Mouse (Mus musculus) stomach, postnatal 0 days (tissue): ENCODE results near the gene Gpr65. TPM values are rescaled to one million over a fixed set of nuclear protein-coding genes. Genes with fewer than 3 reads are reported as not detected.

Experiments used
- ATAC-seq: fragments of 200-750 bp; cut with Nextera tagmentation; 2 replicates; pipeline ENCODE4 v1.8.0; 2017; ENCODE audit not compliant: low FRiP score, low TSS enrichment
- DNase-seq: peaks from one replicate; pipeline ENCODE4 v3.0.0-alpha.2; 2016; ENCODE audit warnings: low spot score
- H3K27ac ChIP-seq: fragments of 300-500 bp; sonication (generic); replicated peaks from 2 replicates; pipeline ENCODE4 v1.5.1; 2014; ENCODE audit warnings: mild to moderate bottlenecking, control low read depth
- H3K27me3 ChIP-seq: fragments of 300-500 bp; sonication (generic); 2 replicates; pipeline ENCODE4 v1.6.1; 2014; ENCODE audit warnings: low read length; ENCODE audit not compliant: control insufficient read depth, insufficient read depth
- H3K36me3 ChIP-seq: fragments of 300-500 bp; sonication (generic); 2 replicates; pipeline ENCODE4 v1.6.1; 2014; ENCODE audit warnings: low read length, mixed read lengths; ENCODE audit not compliant: control insufficient read depth, insufficient read depth
- H3K4me1 ChIP-seq: fragments of 300-500 bp; sonication (generic); replicated peaks from 2 replicates; pipeline ENCODE4 v1.6.1; 2014; ENCODE audit warnings: antibody characterized with exemption; ENCODE audit not compliant: control insufficient read depth, insufficient read depth
- H3K4me2 ChIP-seq: fragments of 300-500 bp; sonication (generic); replicated peaks from 2 replicates; pipeline ENCODE4 v1.6.1; 2014; ENCODE audit warnings: low read depth, mild to moderate bottlenecking, control low read depth, moderate library complexity
- H3K4me3 ChIP-seq: fragments of 300-500 bp; sonication (generic); 2 replicates; pipeline ENCODE4 v1.5.1; 2014; ENCODE audit warnings: low read depth, low read length, control low read depth
- H3K9ac ChIP-seq: fragments of 300-500 bp; sonication (generic); 2 replicates; pipeline ENCODE4 v1.6.1; 2014; ENCODE audit warnings: mild to moderate bottlenecking, low read length, control low read depth, mixed read lengths
- H3K9me3 ChIP-seq: fragments of 300-500 bp; sonication (generic); 2 replicates; pipeline ENCODE4 v1.6.1; 2016; ENCODE audit warnings: low read length; ENCODE audit not compliant: control insufficient read depth
- CTCF ChIP-seq: IDR thresholded peaks from 2 replicates; pipeline ENCODE4 v1.5.1; 2016; ENCODE audit warnings: antibody characterized with exemption, low read depth, mild to moderate bottlenecking, moderate library complexity
- EP300 ChIP-seq: optimal IDR thresholded peaks from 2 replicates; pipeline ENCODE3; 2016; ENCODE audit warnings: antibody characterized with exemption
- WGBS: fragments of 180-500 bp; shearing (Covaris S2); extraction: QIAGEN DNeasy Blood & Tissue Kit; methylation state at CpG from one replicate; pipeline ENCODE4 v1.1.7; 2014; 5-methylcytosine and 5-hydroxymethylcytosine counted together
- polyA plus RNA-seq: library from polyadenylated mRNA; unstranded; fragments of >200 nt; fragmentation: Nextera tagmentation; extraction: Ambion mirVana; gene quantifications from 2 replicates; pipeline ENCODE4 v1.2.1, GENCODE M21; 2015

Gene Gpr65
- polyA plus RNA-seq, 1 experiment from 2014 or later = 2.0 TPM

DNA sequence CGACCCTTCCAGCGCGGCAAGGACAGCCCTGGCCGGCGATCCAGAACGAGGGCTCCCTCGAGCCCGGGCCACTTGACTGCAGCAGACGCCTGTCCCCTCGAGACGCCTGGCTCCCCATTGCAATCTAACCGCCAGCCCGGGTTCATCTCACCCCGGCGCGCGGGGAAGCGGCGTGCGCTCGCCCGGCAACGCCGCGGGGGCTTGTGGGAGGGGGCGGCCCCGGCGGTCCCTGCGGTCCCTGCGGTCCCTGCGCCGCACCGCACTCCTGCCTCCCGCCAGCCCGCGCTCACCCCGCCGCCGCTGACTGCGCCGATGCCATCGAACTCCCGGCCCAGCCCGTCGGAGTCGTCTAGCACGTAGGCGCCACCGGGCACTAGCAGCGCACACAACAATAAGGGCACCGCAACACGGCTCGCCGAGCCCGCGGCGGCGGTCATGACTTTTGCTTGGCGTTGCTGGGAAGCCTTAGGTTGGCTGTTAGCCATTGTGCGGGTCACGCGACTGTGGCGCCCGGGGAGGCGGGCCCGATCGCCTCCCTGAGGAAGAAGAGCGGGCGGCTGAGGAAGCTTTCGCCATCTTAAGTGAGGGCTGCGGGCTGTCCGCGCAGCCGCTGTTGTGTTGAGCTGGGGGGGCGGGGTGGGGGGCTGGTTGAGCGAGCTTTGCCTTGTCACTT lies 9.5 kb upstream of the Gpr65 start, which contains the start of gene Galc:
TSS of gene Galc (minus strand) at position 615 of the 673 bp plus-strand sequence.
- no peaks in the 10 kb centered on the region for H3K9me3 ChIP-seq
- ATAC-seq (peak; percentile 94), DNase-seq (peak; percentile 86)
- peak within 1 kb of the TSS; percentile 86 for H3K27ac ChIP-seq
- peak within 1 kb of the TSS; percentile 78 for H3K4me2 ChIP-seq
- TF ChIP-seq EP300 (no peak), CTCF (no peak)
- H3K36me3 ChIP-seq = no peaks in the 10 kb centered on the region; the same call in 1 of the 2 replicates
- no peaks in the 10 kb centered on the region for H3K27me3 ChIP-seq
- under 1% methylated on average over 67 of the region's 76 CpGs for WGBS
- no peaks in the 10 kb centered on the region for H3K4me1 ChIP-seq
- H3K9ac ChIP-seq = peak within 1 kb of the TSS; percentile 94
- peak within 1 kb of the TSS; percentile 89 for H3K4me3 ChIP-seq

DNA sequence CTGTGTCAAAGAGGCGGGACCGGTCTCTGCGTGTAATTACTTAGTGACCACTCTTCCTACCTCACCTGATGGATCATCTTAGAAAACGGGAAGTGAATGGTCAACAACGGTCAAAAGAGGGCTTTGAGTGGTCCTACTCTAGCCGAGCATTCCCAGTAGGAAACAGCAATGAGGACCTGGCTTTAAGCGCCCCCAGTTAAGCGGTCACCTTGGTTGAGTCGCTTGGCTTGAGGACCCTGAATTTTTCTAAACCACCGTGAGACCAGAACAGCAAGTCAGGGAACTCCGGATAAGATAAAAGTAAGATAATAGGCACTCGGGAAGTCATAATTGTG lies 8.9 kb upstream of the Gpr65 start:
- Histone ChIP-seq H3K9me3 (no peaks in the 10 kb centered on the region), H3K9ac (peak overlapping the region; percentile 94; the same call in 1 of the 2 replicates), H3K27me3 (no peaks in the 10 kb centered on the region), H3K36me3 (no peaks in the 10 kb centered on the region; the same call in 1 of the 2 replicates), H3K4me2 (peak overlapping the region; percentile 78), H3K4me1 (no peaks in the 10 kb centered on the region), H3K27ac (0 out of 2 replicates have a peak overlapping the region, but pooled peaks have one; percentile 5), H3K4me3 (peak overlapping the region; percentile 89)
- DNase-seq (no peak), ATAC-seq (no peak)
- no peak for TF ChIP-seq CTCF
- no peak for TF ChIP-seq EP300
- WGBS = 1% methylated on average over 12 of the region's 12 CpGs

GRCm38 (mm10) chr12:98265697-98266096 lies 2.7 kb upstream of the Gpr65 start:
- WGBS = 82% methylated on average over 9 of the region's 9 CpGs
- Histone ChIP-seq H3K9ac (no peak overlapping the region), H3K4me2 (no peak overlapping the region), H3K9me3 (no peaks in the 10 kb centered on the region), H3K27ac (no peak overlapping the region), H3K4me3 (no peak overlapping the region), H3K27me3 (no peaks in the 10 kb centered on the region), H3K4me1 (no peaks in the 10 kb centered on the region), H3K36me3 (no peaks in the 10 kb centered on the region)
- no peak for DNase-seq
- no peak for ATAC-seq
- TF ChIP-seq CTCF (no peak), EP300 (no peak)

- Histone ChIP-seq H3K4me1 (no peaks in the 10 kb centered on the region), H3K27ac (no peak overlapping the region), H3K4me2 (peak overlapping the region; percentile 50), H3K36me3 (no peaks in the 10 kb centered on the region), H3K27me3 (no peaks in the 10 kb centered on the region), H3K4me3 (peak overlapping the region; percentile 17; the same call in 1 of the 2 replicates), H3K9me3 (no peaks in the 10 kb centered on the region), H3K9ac (no peak overlapping the region)
- 33% methylated on average over 17 of the region's 17 CpGs for WGBS
- TF ChIP-seq EP300 (no peak), CTCF (no peak)
- no peak for DNase-seq
- ATAC-seq = no peak
Measured at GRCm38 (mm10) chr12:98269791-98270745, 1.6 kb downstream of the Gpr65 start.

DNA sequence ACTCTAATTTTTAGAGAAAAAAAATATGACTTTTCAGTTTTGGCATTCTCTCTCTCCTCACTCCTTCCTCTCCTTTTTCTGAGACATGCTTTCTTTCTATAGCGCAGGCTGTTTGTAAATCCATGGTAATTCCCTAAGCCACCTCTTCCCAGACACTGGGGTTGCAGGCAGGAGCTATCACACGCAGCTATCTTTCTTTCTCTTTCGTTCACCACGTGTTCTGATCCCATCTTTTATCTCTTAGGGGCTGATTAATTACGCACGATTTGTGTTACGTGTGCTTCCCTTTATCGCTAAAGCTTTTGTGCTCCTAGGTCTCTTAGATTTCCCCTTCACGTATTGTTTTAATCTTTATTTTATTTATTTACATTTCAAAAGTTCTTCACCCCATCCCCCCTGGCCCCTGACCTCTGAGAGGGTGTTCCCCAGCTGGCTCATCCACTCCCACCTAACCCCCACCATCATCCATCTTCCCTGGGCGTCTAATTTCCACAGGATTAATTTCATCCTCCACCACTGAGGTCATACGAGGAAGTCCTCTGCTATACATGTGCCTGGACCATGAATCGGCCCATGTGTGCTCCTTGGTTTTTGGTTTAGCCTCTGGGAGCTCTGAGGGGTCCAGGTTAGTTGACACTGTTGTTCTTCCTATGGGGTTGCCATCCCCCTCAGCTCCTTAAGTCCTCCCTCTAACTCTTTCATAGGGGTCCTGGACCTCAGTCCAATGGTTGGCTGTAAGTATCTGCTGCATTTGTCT lies 2.6 kb downstream of the Gpr65 start:
- Histone ChIP-seq H3K27me3 (no peaks in the 10 kb centered on the region), H3K4me3 (peak overlapping the region; percentile 17), H3K9me3 (no peaks in the 10 kb centered on the region), H3K4me2 (peak overlapping the region; percentile 50), H3K27ac (no peak overlapping the region), H3K4me1 (no peaks in the 10 kb centered on the region), H3K9ac (no peak overlapping the region), H3K36me3 (no peaks in the 10 kb centered on the region)
- TF ChIP-seq EP300 (no peak), CTCF (no peak)
- no peak for DNase-seq
- WGBS = 30% methylated on average over 12 of the region's 12 CpGs
- ATAC-seq = no peak
